Mouse (Mus musculus) liver, adult 2 months (tissue): ENCODE results near the gene Pla2r1.

ENCODE experiments used
- CTCF ChIP-seq: fragments of 200-500 bp; IDR thresholded peaks from 2 replicates; pipeline ENCODE4 v1.5.1; 2011; ENCODE audit warnings: low read depth, low read length, control low read depth
- POLR2A ChIP-seq: fragments of 200-500 bp; IDR thresholded peaks from 2 replicates; pipeline ENCODE4 v1.6.1; 2011; ENCODE audit warnings: low read length, control low read depth; ENCODE audit not compliant: insufficient read depth; ENCODE audit errors: extremely low read depth

DNA sequence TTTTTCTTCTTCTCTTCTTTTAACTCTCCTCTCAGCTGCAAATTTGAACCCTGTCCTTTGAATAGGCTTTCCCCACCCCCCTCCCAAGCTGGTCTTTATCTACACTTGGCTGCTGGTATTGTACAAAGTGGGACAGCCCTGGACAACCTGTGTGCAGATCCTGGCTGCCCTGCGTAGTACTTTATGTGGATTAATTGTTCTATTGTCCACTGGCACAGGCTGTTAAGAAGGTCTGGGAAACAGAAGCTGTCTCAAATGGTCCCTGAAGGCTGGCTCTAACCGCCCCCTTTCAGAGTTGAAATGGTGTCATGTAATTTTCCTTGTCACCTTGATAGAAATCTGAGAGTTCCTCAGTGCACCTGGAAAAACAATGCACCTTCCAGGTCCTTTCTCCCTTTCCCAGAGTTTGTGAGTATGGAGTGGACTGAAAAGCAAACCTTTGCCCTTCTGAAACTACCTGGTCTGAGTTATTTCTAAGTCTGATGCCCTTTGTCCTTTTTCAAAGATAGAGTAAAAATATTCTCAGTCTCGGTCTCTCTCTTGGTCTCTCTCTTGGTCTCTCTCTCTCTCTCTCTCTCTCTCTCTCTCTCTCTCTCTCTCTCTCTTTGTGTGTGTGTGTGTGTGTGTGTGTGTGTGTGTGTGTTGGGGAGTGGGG, 101.9 kb downstream of the Pla2r1 start:
- TF ChIP-seq CTCF (no peak), POLR2A (no peak)
